Mouse (Mus musculus) ES-E14 (cell line): ENCODE results near the gene Ankmy2.

Experiments used
- CHD2 ChIP-seq: IDR thresholded peaks from 2 replicates; pipeline ENCODE4 v1.6.1; 2014; ENCODE audit warnings: mild to moderate bottlenecking, low read depth, low read length, inconsistent platforms
- MAFK ChIP-seq: IDR thresholded peaks from 2 replicates; pipeline ENCODE4 v1.6.1; 2014; ENCODE audit warnings: mild to moderate bottlenecking, low read depth, low read length, inconsistent platforms; ENCODE audit not compliant: insufficient read depth
- ZC3H11A ChIP-seq: IDR thresholded peaks from 2 replicates; pipeline ENCODE4 v1.6.1; 2012; ENCODE audit warnings: low read depth, mild to moderate bottlenecking, inconsistent platforms, low read length, borderline replicate concordance
- ZNF384 ChIP-seq: IDR thresholded peaks from 2 replicates; pipeline ENCODE4 v1.6.1; 2012; ENCODE audit warnings: low read depth, low read length, inconsistent platforms

DNA sequence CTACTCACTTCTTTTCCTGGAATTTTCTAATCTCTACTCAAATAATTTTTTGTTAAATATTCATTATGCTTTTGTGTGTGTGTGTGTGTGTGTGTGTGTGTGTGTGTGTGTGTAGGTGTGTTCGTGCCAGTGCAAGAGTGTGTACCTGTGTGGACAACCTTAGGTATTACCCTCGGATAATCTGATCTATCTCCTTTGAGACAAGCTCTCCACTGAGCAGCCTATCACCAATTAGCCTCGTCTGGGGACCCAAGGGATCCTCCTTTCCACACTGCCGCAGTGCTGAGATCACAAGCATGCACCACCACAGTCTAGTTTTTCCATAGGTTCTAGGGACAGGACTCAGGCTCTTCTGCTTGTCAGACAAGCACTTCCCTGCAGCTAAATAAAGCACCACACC is 59.3 kb downstream of the Ankmy2 start:
- TF ChIP-seq ZNF384 (no peak), MAFK (no peak), CHD2 (no peak), ZC3H11A (no peak)
